Mouse (Mus musculus) ES-Bruce4 (cell line): ENCODE data around the gene Fam107b. TPM values are rescaled to one million over a fixed set of nuclear protein-coding genes. Genes with fewer than 3 reads are reported as not detected.

Experiments used
- H3K27ac ChIP-seq: 2 replicates; pipeline ENCODE4 v1.5.1; 2012; ENCODE audit warnings: low read length, inconsistent platforms; ENCODE audit not compliant: insufficient read depth
- H3K27me3 ChIP-seq: 2 replicates; pipeline ENCODE4 v1.6.1; 2012; ENCODE audit warnings: mild to moderate bottlenecking, low read length, inconsistent platforms; ENCODE audit not compliant: control insufficient read depth, poor library complexity, insufficient read depth, severe bottlenecking
- H3K36me3 ChIP-seq: 2 replicates; pipeline ENCODE4 v1.6.1; 2012; ENCODE audit warnings: inconsistent platforms, mild to moderate bottlenecking, low read length, moderate library complexity; ENCODE audit not compliant: control insufficient read depth, poor library complexity, insufficient read depth, severe bottlenecking
- H3K4me1 ChIP-seq: one replicate; pipeline ENCODE4 v1.8.1; 2011; ENCODE audit warnings: low read length; ENCODE audit not compliant: control insufficient read depth, insufficient read depth
- H3K4me3 ChIP-seq: 2 replicates; pipeline ENCODE4 v1.5.1; 2011; ENCODE audit warnings: low read depth, mild to moderate bottlenecking, low read length
- H3K9ac ChIP-seq: 2 replicates; pipeline ENCODE4 v1.6.1; 2012; ENCODE audit warnings: low read depth, mild to moderate bottlenecking, inconsistent platforms; ENCODE audit not compliant: poor library complexity, severe bottlenecking
- H3K9me3 ChIP-seq: replicated peaks from 2 replicates; pipeline ENCODE4 v1.6.1; 2012; ENCODE audit warnings: mild to moderate bottlenecking, low read length, inconsistent platforms; ENCODE audit not compliant: control insufficient read depth, poor library complexity, insufficient read depth, severe bottlenecking
- CTCF ChIP-seq: IDR thresholded peaks from one replicate; pipeline ENCODE4 v1.8.1; 2011; ENCODE audit warnings: low read depth, low read length
- EP300 ChIP-seq: IDR thresholded peaks from 2 replicates; pipeline ENCODE4 v1.6.1; 2011; ENCODE audit warnings: low read depth, low read length; ENCODE audit not compliant: insufficient read depth
- POLR2A ChIP-seq: IDR thresholded peaks from one replicate; pipeline ENCODE4 v1.8.1; 2011; ENCODE audit warnings: low read length; ENCODE audit not compliant: insufficient read depth
- polyA plus RNA-seq: library from polyadenylated mRNA; stranded (reverse); fragments of >200 nt; gene quantifications from 2 replicates; pipeline ENCODE4 v1.2.4, GENCODE M21; 2011; ENCODE audit warnings: low read depth; ENCODE audit not compliant: missing spikeins, insufficient read depth, insufficient read length

Fam107b gene
- 46.0 and 54.4 TPM in 2 replicates for polyA plus RNA-seq

- no peak for TF ChIP-seq POLR2A
- no peak for TF ChIP-seq CTCF
- TF ChIP-seq EP300 = no peak
Measured at GRCm38 (mm10) chr2:3570186-3570585, at the start of gene Fam107b. Fam107b (plus strand) TSS chr2:3570488.

GRCm38 (mm10) chr2:3522558-3522957, 47.7 kb upstream of the Fam107b start:
- H3K27ac ChIP-seq = no peak overlapping the region
- no peaks in the 10 kb centered on the region; the same call in 1 of the 2 replicates for H3K27me3 ChIP-seq
- no peaks in the 10 kb centered on the region for H3K4me1 ChIP-seq
- H3K4me3 ChIP-seq = no peak overlapping the region
- H3K36me3 ChIP-seq = no peaks in the 10 kb centered on the region
- no peaks in the 10 kb centered on the region for H3K9me3 ChIP-seq
- TF ChIP-seq EP300 (no peak), CTCF (no peak), POLR2A (no peak)
- H3K9ac ChIP-seq = no peak overlapping the region

More at GRCm38 (mm10) chr2:3570186-3570585, at the start of gene Fam107b:
- H3K9ac ChIP-seq = no peak within 1 kb of the TSS
- no peaks in the 10 kb centered on the region for H3K27me3 ChIP-seq
- no peaks in the 10 kb centered on the region for H3K9me3 ChIP-seq
- H3K27ac ChIP-seq = no peak within 1 kb of the TSS
- H3K4me3 ChIP-seq = no peak within 1 kb of the TSS
- no peaks in the 10 kb centered on the region for H3K36me3 ChIP-seq
- no peaks in the 10 kb centered on the region for H3K4me1 ChIP-seq

GRCm38 (mm10) chr2:3526288-3526687, 44.0 kb upstream of the Fam107b start:
- Histone ChIP-seq H3K9me3 (no peaks in the 10 kb centered on the region), H3K9ac (no peak overlapping the region), H3K4me3 (no peak overlapping the region), H3K27me3 (no peaks in the 10 kb centered on the region; the same call in 1 of the 2 replicates), H3K4me1 (no peaks in the 10 kb centered on the region), H3K27ac (no peak overlapping the region), H3K36me3 (no peaks in the 10 kb centered on the region)
- TF ChIP-seq POLR2A (no peak), CTCF (no peak), EP300 (no peak)

GRCm38 (mm10) chr2:3541307-3542079, 28.8 kb upstream of the Fam107b start:
- no peak for TF ChIP-seq CTCF
- TF ChIP-seq POLR2A = no peak
- no peak for TF ChIP-seq EP300

GRCm38 (mm10) chr2:3546055-3546454, 24.2 kb upstream of the Fam107b start:
- TF ChIP-seq EP300 (no peak), CTCF (no peak), POLR2A (no peak)
- Histone ChIP-seq H3K4me3 (no peak overlapping the region), H3K9ac (no peak overlapping the region), H3K4me1 (no peaks in the 10 kb centered on the region), H3K9me3 (no peaks in the 10 kb centered on the region), H3K36me3 (no peaks in the 10 kb centered on the region), H3K27ac (no peak overlapping the region), H3K27me3 (no peaks in the 10 kb centered on the region)

More at GRCm38 (mm10) chr2:3541307-3542079, 28.8 kb upstream of the Fam107b start:
- no peaks in the 10 kb centered on the region for H3K36me3 ChIP-seq
- H3K9ac ChIP-seq = no peak overlapping the region
- no peaks in the 10 kb centered on the region for H3K27me3 ChIP-seq
- H3K27ac ChIP-seq = no peak overlapping the region
- H3K9me3 ChIP-seq = no peaks in the 10 kb centered on the region
- H3K4me1 ChIP-seq = no peaks in the 10 kb centered on the region
- H3K4me3 ChIP-seq = no peak overlapping the region

- no peaks in the 10 kb centered on the region for H3K36me3 ChIP-seq
- H3K9me3 ChIP-seq = no peaks in the 10 kb centered on the region
- TF ChIP-seq POLR2A (no peak), CTCF (peak; percentile 83)
- H3K4me3 ChIP-seq = no peak overlapping the region
- H3K4me1 ChIP-seq = no peaks in the 10 kb centered on the region
- H3K27ac ChIP-seq = no peak overlapping the region
- no peak overlapping the region for H3K9ac ChIP-seq
- no peaks in the 10 kb centered on the region for H3K27me3 ChIP-seq
Measured at GRCm38 (mm10) chr2:3546588-3546987, 23.7 kb upstream of the Fam107b start.
